Mouse (Mus musculus) E14TG2a.4 (cell line): Measurements from ENCODE around the gene Krtcap3.

Source experiments
- H3K27me3 ChIP-seq: 2 replicates; pipeline ENCODE4 v1.6.1; 2014; ENCODE audit warnings: low read length, control low read depth; ENCODE audit not compliant: insufficient read depth
- H3K36me3 ChIP-seq: 2 replicates; pipeline ENCODE4 v1.6.1; 2014; ENCODE audit warnings: low read length, control low read depth; ENCODE audit not compliant: insufficient read depth
- H3K4me1 ChIP-seq: replicated peaks from 2 replicates; pipeline ENCODE4 v1.6.1; 2014; ENCODE audit warnings: low read depth, low read length, control low read depth
- H3K4me3 ChIP-seq: replicated peaks from 2 replicates; pipeline ENCODE4 v1.5.1; 2014; ENCODE audit warnings: mild to moderate bottlenecking, low read length
- H3K9me3 ChIP-seq: 2 replicates; pipeline ENCODE4 v1.6.1; 2014; ENCODE audit warnings: low read length, control low read depth
- CTCF ChIP-seq: conservative IDR thresholded peaks from 2 replicates; pipeline ENCODE4 v1.5.1; 2014; ENCODE audit warnings: low read length
- NANOG ChIP-seq: IDR thresholded peaks from 2 replicates; pipeline ENCODE4 v1.6.1; 2014; ENCODE audit warnings: borderline replicate concordance, low read length, mixed read lengths
- POU5F1 ChIP-seq: IDR thresholded peaks from 2 replicates; pipeline ENCODE4 v1.6.1; 2014; ENCODE audit warnings: low read length, borderline replicate concordance

The Krtcap3 gene

DNA sequence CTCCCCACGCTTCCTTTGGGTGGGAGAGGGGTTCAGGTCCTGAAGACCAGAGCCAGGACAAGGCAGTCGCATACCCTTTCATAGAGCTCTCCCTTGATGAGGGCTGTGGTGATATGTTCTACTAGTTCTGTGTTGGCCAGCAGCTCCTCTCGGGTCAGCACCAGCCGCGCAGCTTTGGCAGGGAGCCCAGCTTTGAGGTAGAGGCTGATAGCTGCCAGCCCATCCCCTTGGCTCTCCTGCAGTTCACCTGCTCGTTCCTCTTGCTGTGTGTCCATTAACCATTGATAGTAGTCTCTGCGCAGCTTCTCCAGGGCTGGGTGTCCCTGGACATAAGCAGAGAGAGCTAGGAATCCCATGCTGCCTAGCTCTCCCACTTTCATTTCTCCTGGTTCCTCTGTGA is 14.6 kb downstream of the Krtcap3 start:
- no peaks in the 10 kb centered on the region for H3K9me3 ChIP-seq
- TF ChIP-seq POU5F1: no peak
- TF ChIP-seq NANOG: no peak
- no peak for TF ChIP-seq CTCF
- H3K4me3 ChIP-seq: no peak overlapping the region
- H3K4me1 ChIP-seq: no peaks in the 10 kb centered on the region
- peaks cover 87% of the 10 kb centered on the region for H3K36me3 ChIP-seq
- H3K27me3 ChIP-seq: no peaks in the 10 kb centered on the region

DNA sequence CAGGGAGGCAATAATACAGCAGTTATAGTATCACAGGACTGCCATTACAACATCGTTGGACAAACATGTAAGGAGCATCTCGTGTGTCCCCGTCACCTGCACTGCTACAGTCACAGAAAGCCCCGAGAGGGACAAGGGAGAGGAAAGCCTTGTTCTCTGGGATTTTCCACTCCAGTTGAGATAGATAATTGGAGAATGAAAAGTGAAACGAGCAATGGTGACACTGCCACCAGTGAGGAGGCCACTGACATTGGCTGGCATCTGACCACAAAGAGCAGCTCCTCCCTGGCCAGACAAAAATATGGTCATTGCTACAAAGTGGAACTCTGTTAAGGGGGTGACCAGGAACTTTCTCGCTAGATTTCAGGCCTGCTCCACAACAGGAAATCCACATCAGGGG is 16.2 kb downstream of the Krtcap3 start:
- Histone ChIP-seq H3K9me3 (no peaks in the 10 kb centered on the region), H3K27me3 (no peaks in the 10 kb centered on the region), H3K36me3 (peaks cover 81% of the 10 kb centered on the region), H3K4me3 (no peak overlapping the region), H3K4me1 (no peaks in the 10 kb centered on the region)
- TF ChIP-seq NANOG (no peak), CTCF (no peak)

DNA sequence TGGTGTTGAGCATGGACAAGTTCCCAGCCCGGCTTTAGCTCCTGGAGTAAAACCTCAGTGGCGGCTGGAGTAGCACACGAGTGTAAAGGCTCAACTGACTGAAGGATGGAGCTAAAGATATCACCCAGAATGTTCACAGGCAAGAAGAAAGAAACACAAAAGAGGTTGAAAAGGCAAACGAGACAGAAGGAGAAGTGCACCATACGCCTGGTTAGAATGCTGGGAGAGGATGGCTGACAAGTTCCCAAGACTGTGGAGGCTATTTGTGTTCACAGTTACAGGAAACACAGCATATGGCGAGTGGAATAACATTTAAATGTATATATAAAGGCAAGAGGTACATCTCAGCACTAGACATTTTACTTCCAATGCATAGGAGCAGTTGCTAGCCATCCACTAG is 21.5 kb downstream of the Krtcap3 start:
- no peaks in the 10 kb centered on the region for H3K9me3 ChIP-seq
- no peaks in the 10 kb centered on the region for H3K27me3 ChIP-seq
- peaks cover 40% of the 10 kb centered on the region for H3K36me3 ChIP-seq
- TF ChIP-seq POU5F1 (no peak), NANOG (no peak), CTCF (no peak)
- no peak overlapping the region for H3K4me3 ChIP-seq
- no peaks in the 10 kb centered on the region for H3K4me1 ChIP-seq

DNA sequence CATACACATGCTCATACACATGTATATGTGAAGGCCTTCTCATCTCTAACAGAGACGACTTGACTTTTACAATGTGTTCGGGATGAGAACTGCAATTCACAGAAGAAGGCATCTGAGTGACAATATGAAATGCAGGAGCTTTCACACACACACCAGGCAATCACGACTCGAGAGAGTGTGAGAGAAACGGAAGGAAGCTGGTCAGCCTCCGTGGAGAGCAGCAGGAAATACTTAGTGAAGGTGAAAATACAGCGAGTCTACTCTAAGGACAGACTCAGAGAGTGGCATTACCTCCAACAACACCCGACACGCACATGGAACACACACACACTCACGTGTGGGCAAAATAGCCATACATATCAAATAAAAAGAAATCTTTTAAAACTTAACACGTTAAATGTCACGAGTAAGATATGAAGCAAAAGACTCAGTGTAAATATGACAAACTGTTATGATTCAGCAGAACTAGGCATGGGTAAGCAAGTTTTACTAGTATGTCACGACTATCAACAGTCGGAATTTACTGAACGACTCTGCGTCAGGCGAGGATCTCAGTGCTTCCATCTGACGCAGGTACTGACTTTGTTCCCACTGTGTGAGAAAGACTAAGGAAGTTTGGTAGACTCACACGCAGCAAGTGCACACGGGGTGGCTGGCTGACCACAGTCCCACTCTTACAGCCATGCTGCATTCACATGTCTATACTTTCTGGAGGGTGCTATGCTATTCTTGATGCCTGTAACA is 27.9 kb downstream of the Krtcap3 start:
- Histone ChIP-seq H3K4me1 (no peaks in the 10 kb centered on the region), H3K4me3 (no peak overlapping the region), H3K36me3 (peaks cover 61% of the 10 kb centered on the region), H3K27me3 (no peaks in the 10 kb centered on the region), H3K9me3 (no peaks in the 10 kb centered on the region)
- no peak for TF ChIP-seq CTCF
- no peak for TF ChIP-seq POU5F1
- no peak for TF ChIP-seq NANOG

DNA sequence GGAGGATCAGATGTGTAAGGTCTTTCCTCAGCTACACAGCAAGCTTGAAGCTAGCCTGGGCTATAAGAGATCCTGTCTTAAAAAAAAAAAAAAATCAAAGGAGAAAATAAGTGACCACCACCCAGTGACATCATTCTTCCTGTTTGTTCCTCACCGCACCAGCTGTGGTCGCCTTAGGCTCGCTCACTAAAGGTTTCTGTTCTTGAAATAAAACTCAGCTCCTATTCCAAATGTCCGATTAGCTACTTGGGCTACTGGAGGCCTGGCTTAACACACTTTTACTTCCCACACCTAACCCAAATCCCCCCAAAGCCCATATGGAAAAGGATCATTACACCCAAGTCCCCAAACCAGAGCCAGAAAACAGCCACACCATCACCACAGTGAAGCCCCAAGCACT is 36.7 kb downstream of the Krtcap3 start:
- Histone ChIP-seq H3K9me3 (no peaks in the 10 kb centered on the region), H3K4me3 (no peak overlapping the region), H3K4me1 (peaks cover 21% of the 10 kb centered on the region), H3K36me3 (peaks cover 45% of the 10 kb centered on the region), H3K27me3 (no peaks in the 10 kb centered on the region)
- no peak for TF ChIP-seq POU5F1
- no peak for TF ChIP-seq CTCF
- no peak for TF ChIP-seq NANOG

DNA sequence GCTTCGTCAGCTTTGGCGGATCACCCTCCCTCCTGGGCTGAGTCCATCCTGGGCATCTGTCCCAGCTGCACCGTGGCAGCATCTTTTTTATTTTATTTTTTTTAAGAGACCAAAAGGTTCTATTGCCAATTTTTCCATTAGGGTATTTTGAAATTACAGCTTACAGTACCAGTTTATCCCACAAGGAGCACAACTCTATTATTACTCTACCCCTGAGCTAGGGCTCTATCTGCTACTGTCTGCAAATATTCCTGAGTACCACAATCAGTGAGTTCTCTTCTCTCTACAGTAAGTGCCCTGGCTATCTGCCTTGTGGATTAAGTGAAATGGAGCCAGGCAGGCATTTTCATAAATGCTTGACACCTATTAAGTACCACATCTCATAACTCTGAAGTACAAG is 37.2 kb downstream of the Krtcap3 start:
- H3K9me3 ChIP-seq: no peaks in the 10 kb centered on the region
- TF ChIP-seq CTCF: no peak
- TF ChIP-seq POU5F1: no peak
- no peak for TF ChIP-seq NANOG
- H3K36me3 ChIP-seq: peaks cover 41% of the 10 kb centered on the region

DNA sequence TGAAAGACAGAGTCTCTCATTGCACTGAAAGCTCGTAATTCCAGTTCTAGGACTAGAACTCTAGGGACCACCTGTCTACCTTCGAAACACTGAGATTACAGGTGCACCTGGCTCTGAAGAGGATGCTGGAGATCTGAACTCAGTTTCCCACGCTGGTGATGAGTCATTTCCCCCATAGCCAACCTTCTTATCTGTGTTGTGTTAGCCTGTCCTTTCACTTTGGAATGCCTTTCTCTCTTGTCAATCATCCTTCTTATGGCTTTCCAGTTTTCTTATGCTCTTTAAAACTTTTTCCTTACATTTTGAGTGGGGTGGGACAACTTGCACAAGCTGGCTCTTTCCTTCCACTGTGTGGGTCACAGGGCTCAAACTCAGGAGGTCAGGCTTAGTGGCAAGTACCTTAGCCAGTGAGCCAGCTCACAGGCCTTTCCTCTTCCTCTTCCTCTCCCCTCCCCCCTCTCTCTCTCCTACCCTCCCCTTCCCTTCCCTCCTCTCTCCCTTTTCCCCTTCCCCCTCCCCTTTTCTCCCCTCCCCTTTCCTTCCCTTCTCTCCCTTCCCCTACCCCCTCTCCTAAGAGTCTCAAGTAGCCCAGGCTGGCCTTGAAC is 38.2 kb downstream of the Krtcap3 start:
- peak overlapping the region; percentile 79; the same call in 1 of the 2 replicates for H3K4me3 ChIP-seq
- H3K36me3 ChIP-seq: peaks cover 38% of the 10 kb centered on the region
- TF ChIP-seq NANOG (no peak), CTCF (no peak)
- peaks cover 12% of the 10 kb centered on the region for H3K27me3 ChIP-seq
- H3K4me1 ChIP-seq: peaks cover 24% of the 10 kb centered on the region
- H3K9me3 ChIP-seq: no peaks in the 10 kb centered on the region

More for the DNA sequence above, 37.2 kb downstream of the Krtcap3 start:
- Histone ChIP-seq H3K27me3 (0 out of 2 replicates have a peak, but pooled peaks cover 1% of the 10 kb centered on the region), H3K4me3 (no peak overlapping the region), H3K4me1 (peaks cover 21% of the 10 kb centered on the region)

DNA sequence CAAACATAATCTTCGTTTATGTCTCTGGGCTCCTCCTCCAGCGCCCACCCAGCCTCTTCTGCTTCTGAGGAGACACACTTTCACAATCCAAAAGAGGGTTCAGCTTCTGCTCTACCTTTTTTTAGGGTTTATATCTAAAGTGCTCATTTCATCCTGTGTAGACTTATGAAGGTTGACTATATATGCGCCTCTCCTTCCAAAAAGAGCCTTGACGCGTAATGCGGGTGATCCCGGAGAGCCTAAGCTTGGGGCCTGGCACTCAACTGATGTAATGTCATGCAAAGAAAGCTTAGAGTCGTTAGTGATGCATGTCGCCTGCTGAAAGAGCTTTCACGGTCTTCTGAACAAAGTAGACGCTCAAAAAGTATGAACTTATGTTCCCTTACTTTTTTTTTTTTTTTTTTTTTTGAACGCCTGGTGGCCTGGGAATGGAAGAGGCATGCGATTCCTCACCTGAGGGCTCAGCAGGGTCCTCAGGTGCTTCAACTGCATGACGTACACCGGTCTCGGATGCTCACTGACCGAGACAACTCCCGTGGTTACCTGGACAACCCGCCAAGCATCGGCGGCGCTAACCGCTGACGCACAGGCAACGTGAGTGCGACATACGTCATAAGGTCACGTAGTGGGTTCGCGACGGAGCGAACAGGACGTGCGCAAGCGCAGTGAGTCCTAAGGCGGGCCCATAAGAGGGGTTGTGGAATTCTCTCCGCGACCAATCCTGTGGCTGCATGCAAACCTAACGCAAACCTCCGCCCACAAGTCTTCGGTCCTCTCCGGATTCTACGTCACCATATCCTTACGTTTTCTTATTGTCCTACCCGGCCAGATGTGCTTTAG is 39.2 kb downstream of the Krtcap3 start, which contains the start of gene Ift172:
TSS of gene Ift172 (minus strand) at position 596 of the 840 bp plus-strand sequence.
- no peaks in the 10 kb centered on the region for H3K9me3 ChIP-seq
- TF ChIP-seq NANOG (no peak), POU5F1 (no peak), CTCF (no peak)
- peak within 1 kb of the TSS; percentile 79 for H3K4me3 ChIP-seq
- H3K36me3 ChIP-seq: peaks cover 28% of the 10 kb centered on the region
- peaks cover 30% of the 10 kb centered on the region for H3K4me1 ChIP-seq
- H3K27me3 ChIP-seq: peaks cover 22% of the 10 kb centered on the region
